Mouse (Mus musculus) heart, embryonic 13.5 days (tissue): ENCODE data around the gene Ptger3. TPM values are rescaled to one million over a fixed set of nuclear protein-coding genes. Genes with fewer than 3 reads are reported as not detected.

Source experiments
- ATAC-seq: fragments of 200-750 bp; cut with Nextera tagmentation; 2 replicates; pipeline ENCODE4 v1.8.0; 2017; ENCODE audit warnings: moderate TSS enrichment; ENCODE audit not compliant: insufficient number of reproducible peaks, low FRiP score, low TSS enrichment; ENCODE audit errors: extremely low read depth
- H3K27ac ChIP-seq: fragments of 300-500 bp; sonication (generic); replicated peaks from 2 replicates; pipeline ENCODE4 v1.5.1; 2015; ENCODE audit warnings: moderate library complexity, mild to moderate bottlenecking, inconsistent platforms
- H3K27me3 ChIP-seq: fragments of 300-500 bp; sonication (generic); replicated peaks from 2 replicates; pipeline ENCODE4 v1.6.1; 2015; ENCODE audit warnings: mild to moderate bottlenecking, inconsistent platforms
- H3K36me3 ChIP-seq: fragments of 300-500 bp; sonication (generic); 2 replicates; pipeline ENCODE4 v1.6.1; 2015; ENCODE audit warnings: mild to moderate bottlenecking, inconsistent platforms
- H3K4me1 ChIP-seq: fragments of 300-500 bp; sonication (generic); 2 replicates; pipeline ENCODE4 v1.6.1; 2015; ENCODE audit warnings: inconsistent platforms
- H3K4me2 ChIP-seq: fragments of 300-500 bp; sonication (generic); 2 replicates; pipeline ENCODE4 v1.6.1; 2015; ENCODE audit warnings: inconsistent platforms, mild to moderate bottlenecking, moderate library complexity
- H3K4me3 ChIP-seq: fragments of 300-500 bp; sonication (generic); 2 replicates; pipeline ENCODE4 v1.5.1; 2015; ENCODE audit warnings: moderate library complexity, mild to moderate bottlenecking, inconsistent platforms
- H3K9ac ChIP-seq: fragments of 300-500 bp; sonication (generic); 2 replicates; pipeline ENCODE4 v1.6.1; 2015; ENCODE audit warnings: inconsistent platforms, mild to moderate bottlenecking, moderate library complexity
- H3K9me3 ChIP-seq: fragments of 300-500 bp; sonication (generic); 2 replicates; pipeline ENCODE4 v1.6.1; 2016; ENCODE audit warnings: inconsistent platforms
- WGBS: fragments of 180-500 bp; shearing (Covaris S2); methylation state at CpG from one replicate; pipeline ENCODE4 v1.1.7; 2015; ENCODE audit warnings: mixed read lengths; 5-methylcytosine and 5-hydroxymethylcytosine counted together
- polyA plus RNA-seq: library from polyadenylated mRNA; unstranded; fragments of >200 nt; fragmentation: Nextera tagmentation; extraction: Ambion mirVana; gene quantifications from 2 replicates; pipeline ENCODE4 v1.2.1, GENCODE M21; 2015

Ptger3 gene
- polyA plus RNA-seq, 1 experiment from 2014 or later = 3.3 TPM

DNA sequence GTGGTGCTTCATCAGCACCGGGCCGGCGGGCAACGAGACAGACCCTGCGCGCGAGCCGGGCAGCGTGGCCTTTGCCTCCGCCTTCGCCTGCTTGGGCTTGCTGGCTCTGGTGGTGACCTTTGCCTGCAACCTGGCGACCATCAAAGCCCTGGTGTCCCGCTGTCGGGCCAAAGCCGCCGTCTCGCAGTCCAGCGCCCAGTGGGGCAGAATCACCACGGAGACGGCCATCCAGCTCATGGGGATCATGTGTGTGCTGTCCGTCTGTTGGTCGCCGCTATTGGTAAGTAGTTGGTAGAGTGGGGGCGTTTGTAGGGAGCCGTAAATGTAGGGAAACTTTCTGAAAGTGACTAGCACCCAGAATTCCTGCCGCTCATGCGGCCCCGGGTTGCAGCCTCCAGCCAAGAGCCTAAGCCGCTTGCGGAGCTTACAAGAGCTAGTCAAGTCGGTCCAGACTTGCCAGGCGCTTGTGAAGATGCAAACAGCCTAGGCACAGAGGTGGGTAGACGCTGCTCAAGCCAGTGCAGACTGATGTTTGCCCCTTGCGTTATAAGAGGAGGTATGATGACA, 957 bp downstream of the Ptger3 start:
- peak overlapping the region; percentile 60 for H3K4me3 ChIP-seq
- H3K9me3 ChIP-seq = no peaks in the 10 kb centered on the region
- 3% methylated on average over 34 of the region's 34 CpGs for WGBS
- H3K4me1 ChIP-seq = peaks cover 12% of the 10 kb centered on the region
- peaks cover 51% of the 10 kb centered on the region for H3K27me3 ChIP-seq
- ATAC-seq = no peak
- peak overlapping the region; percentile 65 for H3K9ac ChIP-seq
- no peaks in the 10 kb centered on the region for H3K36me3 ChIP-seq
- no peak overlapping the region for H3K27ac ChIP-seq
- H3K4me2 ChIP-seq = peak overlapping the region; percentile 95

DNA sequence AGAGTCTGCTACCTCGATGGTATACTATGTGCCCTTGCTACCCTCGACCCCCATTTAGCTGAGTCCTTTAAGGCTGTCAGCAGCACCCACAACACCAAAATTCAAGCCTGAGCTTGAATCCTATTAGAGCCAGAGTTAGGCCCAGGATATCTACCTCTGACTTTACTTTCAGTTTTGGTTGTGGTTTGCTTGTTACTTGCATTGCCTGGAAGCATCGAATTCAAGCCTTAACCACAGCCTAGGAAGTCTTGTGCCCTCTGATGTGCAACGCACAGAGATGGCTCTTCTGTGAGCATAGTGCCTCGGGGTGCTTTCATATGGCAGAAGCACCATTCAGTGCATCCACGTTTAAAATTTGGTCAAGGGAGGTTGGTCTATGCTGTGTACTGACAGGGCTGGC, 5.3 kb downstream of the Ptger3 start:
- 67% methylated on average over 6 of the region's 6 CpGs for WGBS
- H3K27me3 ChIP-seq = peaks cover 30% of the 10 kb centered on the region
- no peak overlapping the region for H3K4me3 ChIP-seq
- H3K4me1 ChIP-seq = peaks cover 16% of the 10 kb centered on the region
- H3K36me3 ChIP-seq = no peaks in the 10 kb centered on the region
- ATAC-seq = no peak
- no peak overlapping the region for H3K4me2 ChIP-seq
- no peak overlapping the region for H3K9ac ChIP-seq
- no peaks in the 10 kb centered on the region for H3K9me3 ChIP-seq
- no peak overlapping the region for H3K27ac ChIP-seq

- Histone ChIP-seq H3K9me3 (no peaks in the 10 kb centered on the region), H3K4me3 (no peak overlapping the region), H3K4me2 (no peak overlapping the region), H3K4me1 (peaks cover 30% of the 10 kb centered on the region), H3K9ac (no peak overlapping the region), H3K36me3 (no peaks in the 10 kb centered on the region), H3K27ac (no peak overlapping the region), H3K27me3 (no peaks in the 10 kb centered on the region)
- ATAC-seq = peak; percentile 23; the same call in 1 of the 2 replicates
- WGBS = 46% methylated on average over 9 of the region's 9 CpGs
Observed at GRCm38 (mm10) chr3:157575441-157576342, 9.0 kb downstream of the Ptger3 start.

GRCm38 (mm10) chr3:157576343-157576722, 9.6 kb downstream of the Ptger3 start:
- Histone ChIP-seq H3K27me3 (no peaks in the 10 kb centered on the region), H3K36me3 (no peaks in the 10 kb centered on the region), H3K27ac (no peak overlapping the region), H3K4me1 (peaks cover 30% of the 10 kb centered on the region), H3K9ac (no peak overlapping the region), H3K9me3 (no peaks in the 10 kb centered on the region), H3K4me3 (no peak overlapping the region), H3K4me2 (no peak overlapping the region)
- WGBS = 84% methylated on average over 1 of the region's 1 CpGs
- no peak for ATAC-seq

GRCm38 (mm10) chr3:157576862-157577261, 10.2 kb downstream of the Ptger3 start:
- H3K9me3 ChIP-seq = no peaks in the 10 kb centered on the region
- 58% methylated on average over 1 of the region's 1 CpGs for WGBS
- no peak overlapping the region for H3K4me2 ChIP-seq
- H3K27ac ChIP-seq = no peak overlapping the region
- no peaks in the 10 kb centered on the region for H3K27me3 ChIP-seq
- no peak overlapping the region for H3K4me3 ChIP-seq
- H3K9ac ChIP-seq = no peak overlapping the region
- no peak for ATAC-seq
- peaks cover 30% of the 10 kb centered on the region for H3K4me1 ChIP-seq
- H3K36me3 ChIP-seq = no peaks in the 10 kb centered on the region

DNA sequence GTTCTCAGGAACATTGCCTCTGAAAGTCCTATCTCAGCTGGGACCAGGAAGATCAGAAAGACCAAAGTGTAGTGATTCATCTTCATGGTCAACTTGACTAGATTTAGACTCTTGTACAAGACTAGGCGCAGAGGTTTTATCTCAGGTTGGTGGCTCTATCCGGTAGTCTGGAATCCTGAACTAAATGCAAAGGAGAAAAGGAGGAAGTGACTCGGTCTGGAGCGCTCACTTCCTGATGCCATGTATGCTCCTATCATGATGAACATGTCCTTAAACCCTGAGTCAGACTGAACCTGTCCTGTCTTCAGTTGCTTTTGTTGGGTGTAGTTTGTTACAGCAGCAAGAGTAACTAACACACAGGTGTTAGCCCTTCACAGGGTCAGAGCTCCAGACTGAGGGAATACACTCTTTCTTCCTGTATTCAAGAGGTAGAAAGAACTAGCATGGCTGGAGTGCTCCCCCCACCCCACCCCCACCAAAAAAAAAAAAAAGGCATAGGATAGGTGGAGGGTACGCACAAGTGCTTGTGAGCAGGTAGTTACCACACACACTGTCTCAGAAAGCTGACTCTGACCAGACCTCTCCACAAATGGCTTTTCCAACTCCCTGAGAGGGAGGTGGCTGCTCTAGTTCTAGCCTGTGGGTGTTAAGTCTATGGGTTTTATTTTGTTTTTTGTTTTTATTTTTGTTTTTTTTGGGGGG, 11.9 kb downstream of the Ptger3 start:
- no peak for ATAC-seq
- H3K4me2 ChIP-seq = no peak overlapping the region
- H3K9ac ChIP-seq = no peak overlapping the region
- peaks cover 36% of the 10 kb centered on the region for H3K4me1 ChIP-seq
- H3K27me3 ChIP-seq = no peaks in the 10 kb centered on the region
- no peaks in the 10 kb centered on the region for H3K36me3 ChIP-seq
- H3K27ac ChIP-seq = no peak overlapping the region
- no peak overlapping the region for H3K4me3 ChIP-seq
- no peaks in the 10 kb centered on the region for H3K9me3 ChIP-seq
- 74% methylated on average over 5 of the region's 5 CpGs for WGBS

DNA sequence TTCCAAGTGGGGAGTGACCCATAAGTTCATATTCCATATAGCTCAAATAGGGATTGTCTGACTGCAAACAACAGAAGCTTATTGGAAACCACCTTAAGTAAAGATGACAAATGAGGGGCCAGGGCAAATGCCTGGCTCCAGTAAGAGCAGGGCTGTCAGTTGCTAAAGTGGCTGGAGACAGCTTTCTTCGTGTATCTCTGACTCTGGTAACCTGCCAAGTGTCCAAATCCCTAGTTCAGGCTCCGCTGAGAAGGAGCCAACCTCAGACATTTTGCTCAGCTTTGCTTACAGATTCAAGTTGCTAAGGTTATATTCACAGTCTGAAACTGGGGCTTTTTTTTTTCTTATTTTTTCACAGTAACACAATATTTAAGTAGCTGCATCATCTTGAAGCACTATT, 12.7 kb downstream of the Ptger3 start:
- 19% methylated on average over 2 of the region's 2 CpGs for WGBS
- ATAC-seq = no peak
- Histone ChIP-seq H3K9ac (no peak overlapping the region), H3K4me1 (peaks cover 31% of the 10 kb centered on the region), H3K4me3 (no peak overlapping the region), H3K36me3 (no peaks in the 10 kb centered on the region), H3K27me3 (no peaks in the 10 kb centered on the region), H3K27ac (no peak overlapping the region), H3K4me2 (no peak overlapping the region), H3K9me3 (no peaks in the 10 kb centered on the region)

- WGBS = 37% methylated on average over 4 of the region's 4 CpGs
- Histone ChIP-seq H3K9ac (no peak overlapping the region), H3K4me2 (no peak overlapping the region), H3K4me1 (peaks cover 31% of the 10 kb centered on the region), H3K27ac (no peak overlapping the region), H3K36me3 (no peaks in the 10 kb centered on the region), H3K4me3 (no peak overlapping the region), H3K27me3 (no peaks in the 10 kb centered on the region), H3K9me3 (no peaks in the 10 kb centered on the region)
- no peak for ATAC-seq
Observed at GRCm38 (mm10) chr3:157580299-157580698, 13.6 kb downstream of the Ptger3 start.

DNA sequence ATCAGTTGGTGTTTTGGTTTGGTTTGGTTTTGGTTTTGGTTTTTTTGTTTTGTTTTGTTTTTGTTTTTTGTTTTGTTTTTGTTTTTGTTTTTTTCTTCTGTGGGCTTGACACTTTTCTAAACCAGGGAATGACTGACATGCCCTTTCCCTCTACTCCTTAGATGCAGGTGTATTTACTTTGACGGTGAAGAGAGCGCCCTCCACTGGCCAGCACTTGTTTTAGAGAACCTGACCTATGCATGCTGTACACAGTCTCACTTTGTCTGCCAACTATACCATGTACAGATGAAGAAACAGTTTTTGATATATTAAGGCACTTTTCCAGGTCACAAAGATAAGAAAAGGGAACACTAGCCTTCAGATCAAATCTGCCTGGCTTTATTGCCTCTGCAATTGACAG, 15.1 kb downstream of the Ptger3 start:
- Histone ChIP-seq H3K4me2 (no peak overlapping the region), H3K27ac (no peak overlapping the region), H3K4me3 (no peak overlapping the region), H3K36me3 (no peaks in the 10 kb centered on the region), H3K9ac (no peak overlapping the region), H3K27me3 (no peaks in the 10 kb centered on the region), H3K4me1 (peaks cover 27% of the 10 kb centered on the region), H3K9me3 (no peaks in the 10 kb centered on the region)
- WGBS = 23% methylated on average over 2 of the region's 2 CpGs
- ATAC-seq = no peak

DNA sequence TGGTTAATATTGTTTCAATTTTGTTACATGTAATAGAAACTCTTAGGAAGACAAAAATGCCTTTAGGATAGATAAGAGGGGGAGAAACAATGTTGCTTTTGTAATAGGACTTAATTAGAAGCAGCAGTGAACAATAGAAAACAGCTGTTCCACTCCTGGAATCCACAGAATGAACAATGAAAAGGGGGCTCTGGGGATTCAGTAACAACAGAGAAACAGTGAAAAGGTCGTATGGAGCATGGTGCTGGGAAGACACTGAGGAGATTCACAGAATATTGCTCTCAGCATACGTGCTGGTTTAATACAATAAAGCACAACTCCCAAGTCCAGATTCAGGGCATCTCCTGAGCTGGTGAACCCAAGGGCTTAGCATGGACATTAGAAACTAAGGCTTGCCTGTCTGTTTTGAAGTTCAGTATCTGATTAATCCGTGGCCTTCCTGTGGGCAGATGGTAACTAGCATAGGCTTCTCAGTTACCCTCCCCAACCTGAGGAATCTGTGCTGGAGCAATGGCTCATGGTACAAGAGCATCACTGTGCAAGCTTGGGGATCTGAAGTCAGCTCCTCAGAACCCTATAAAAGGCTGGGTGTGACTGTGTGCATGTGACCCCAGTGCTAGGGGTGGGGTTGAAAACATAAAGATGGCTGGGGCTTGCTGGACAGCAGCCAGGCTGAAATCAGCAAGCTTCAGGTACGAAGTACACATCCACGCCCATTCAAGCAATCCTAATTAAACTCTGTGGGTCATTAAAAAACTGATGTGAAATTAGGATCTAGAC, 16.1 kb downstream of the Ptger3 start:
- H3K4me3 ChIP-seq = no peak overlapping the region
- WGBS = 61% methylated on average over 5 of the region's 5 CpGs
- H3K4me1 ChIP-seq = peaks cover 27% of the 10 kb centered on the region
- no peak overlapping the region for H3K9ac ChIP-seq
- no peak for ATAC-seq
- H3K27ac ChIP-seq = no peak overlapping the region
- no peak overlapping the region for H3K4me2 ChIP-seq
- H3K27me3 ChIP-seq = no peaks in the 10 kb centered on the region
- H3K9me3 ChIP-seq = no peaks in the 10 kb centered on the region
- no peaks in the 10 kb centered on the region for H3K36me3 ChIP-seq

- 67% methylated on average over 7 of the region's 7 CpGs for WGBS
- Histone ChIP-seq H3K9me3 (no peaks in the 10 kb centered on the region), H3K4me2 (no peak overlapping the region), H3K27ac (no peak overlapping the region), H3K4me1 (no peaks in the 10 kb centered on the region), H3K36me3 (no peaks in the 10 kb centered on the region), H3K27me3 (no peaks in the 10 kb centered on the region), H3K9ac (no peak overlapping the region), H3K4me3 (no peak overlapping the region)
- no peak for ATAC-seq
Observed at GRCm38 (mm10) chr3:157597837-157598379, 31.2 kb downstream of the Ptger3 start.
